ENCODE assay signal across 20 mouse cellular contexts in genomic region chr8:86323823-86324222, GRCm38 (mm10).
DNase-seq lines count a peak whose midpoint lies in the region; ATAC-seq and TF ChIP-seq lines count a peak whose summit lies in the region.
"Had no signal": no experiment of that assay in that cellular context is flagged by ENCODE, and none has a peak within 500 bp of the region (broad histone marks: within the 10 kb centered on the region; RNA-seq: fewer than 3 reads in every experiment).

No protein-coding gene starts in this region.

- H3K27ac ChIP-seq in hindbrain, embryonic 15.5 days (replicated peaks) = peak overlapping the region; percentile 39; the same call in 1 of the 2 replicates
- H3K27ac ChIP-seq in hindbrain, embryonic 16.5 days (ENCODE audit: low read depth, low read length) = no peak overlapping the region
- H3K27ac ChIP-seq in intestine, embryonic 15.5 days = no peak overlapping the region; the same call in 1 of the 2 replicates
- no peak overlapping the region for H3K27ac ChIP-seq in intestine, embryonic 16.5 days (ENCODE audit: low read length)
- H3K27ac ChIP-seq in small intestine, adult 2 months (ENCODE audit: insufficient read depth, low read depth, low read length) = peak overlapping the region; percentile 26; the same call in 1 of the 2 replicates
- H3K27ac ChIP-seq: embryonic facial prominence, embryonic 12.5 days; embryonic facial prominence, embryonic 15.5 days; gastrocnemius, adult 2 months had no signal

- no peak for ATAC-seq in hindbrain, embryonic 15.5 days (ENCODE audit: low FRiP score, low read depth)
- no peak for ATAC-seq in hindbrain, embryonic 16.5 days
- ATAC-seq in intestine, embryonic 15.5 days = peak; percentile 70
- peak; percentile 81 for ATAC-seq in intestine, embryonic 16.5 days
- ATAC-seq: forebrain, embryonic 14.5 days; Patski had no signal

- no peak for TF ChIP-seq CTCF in small intestine, adult 2 months (IDR thresholded peaks at IDR 0.05; ENCODE audit: extremely low read depth, insufficient read length, insufficient replicate concordance, low read depth, low read length)

- H3K9me3 ChIP-seq in hindbrain, embryonic 15.5 days = no peaks in the 10 kb centered on the region
- H3K9me3 ChIP-seq in hindbrain, embryonic 16.5 days (ENCODE audit: control insufficient read depth, low read length) = no peaks in the 10 kb centered on the region
- no peaks in the 10 kb centered on the region for H3K9me3 ChIP-seq in intestine, embryonic 15.5 days
- no peaks in the 10 kb centered on the region for H3K9me3 ChIP-seq in intestine, embryonic 16.5 days (ENCODE audit: control insufficient read depth, low read length)
- H3K9me3 ChIP-seq: embryonic facial prominence, embryonic 12.5 days; embryonic facial prominence, embryonic 15.5 days had no signal

- WGBS in hindbrain, embryonic 15.5 days = 69% methylated on average over 2 of the region's 2 CpGs
- 63% methylated on average over 2 of the region's 2 CpGs for WGBS in hindbrain, embryonic 16.5 days
- 49% methylated on average over 2 of the region's 2 CpGs for WGBS in intestine, embryonic 15.5 days
- 43% methylated on average over 2 of the region's 2 CpGs for WGBS in intestine, embryonic 16.5 days
- 17% methylated on average over 2 of the region's 2 CpGs for WGBS in small intestine, adult 2 months

- DNase-seq in lung, postnatal 10 days = no peak
- DNase-seq: adrenal gland, postnatal 10 days; cerebellum, adult 11 months; cerebellum, adult 2 months; cerebellum, adult 9-11 months; cerebellum, postnatal 25 days; forebrain, postnatal 0 days; gastrocnemius, adult 2 months; gastrocnemius, postnatal 14 days; heart, adult 11 months had no signal

- no peak overlapping the region for H3K4me2 ChIP-seq in hindbrain, embryonic 15.5 days
- no peak overlapping the region for H3K4me2 ChIP-seq in hindbrain, embryonic 16.5 days (ENCODE audit: low read length)
- no peak overlapping the region for H3K4me2 ChIP-seq in intestine, embryonic 15.5 days (replicated peaks)
- H3K4me2 ChIP-seq in intestine, embryonic 16.5 days (ENCODE audit: low read depth, low read length) = no peak overlapping the region
- H3K4me2 ChIP-seq: embryonic facial prominence, embryonic 12.5 days; embryonic facial prominence, embryonic 15.5 days; heart, embryonic 11.5 days had no signal

- no peak overlapping the region for H3K4me3 ChIP-seq in hindbrain, embryonic 15.5 days
- H3K4me3 ChIP-seq in hindbrain, embryonic 16.5 days (ENCODE audit: low read length) = no peak overlapping the region
- no peak overlapping the region for H3K4me3 ChIP-seq in intestine, embryonic 15.5 days (replicated peaks)
- H3K4me3 ChIP-seq in intestine, embryonic 16.5 days (ENCODE audit: low read length) = no peak overlapping the region
- no peak overlapping the region for H3K4me3 ChIP-seq in small intestine, adult 2 months (ENCODE audit: low read depth, low read length)
- H3K4me3 ChIP-seq: embryonic facial prominence, embryonic 12.5 days; embryonic facial prominence, embryonic 15.5 days; gastrocnemius, adult 2 months had no signal

- H3K36me3 ChIP-seq in hindbrain, embryonic 15.5 days = no peaks in the 10 kb centered on the region
- no peaks in the 10 kb centered on the region for H3K36me3 ChIP-seq in hindbrain, embryonic 16.5 days (ENCODE audit: control insufficient read depth, insufficient read depth, low read length)
- no peaks in the 10 kb centered on the region for H3K36me3 ChIP-seq in intestine, embryonic 15.5 days
- no peaks in the 10 kb centered on the region for H3K36me3 ChIP-seq in intestine, embryonic 16.5 days (ENCODE audit: control insufficient read depth, insufficient read depth, low read length)
- no peaks in the 10 kb centered on the region for H3K36me3 ChIP-seq in small intestine, adult 2 months (ENCODE audit: control insufficient read depth, insufficient read depth, low read length)
- H3K36me3 ChIP-seq: embryonic facial prominence, embryonic 12.5 days; embryonic facial prominence, embryonic 15.5 days had no signal

- H3K9ac ChIP-seq in hindbrain, embryonic 15.5 days = no peak overlapping the region
- no peak overlapping the region for H3K9ac ChIP-seq in hindbrain, embryonic 16.5 days (ENCODE audit: low read depth, low read length)
- H3K9ac ChIP-seq in intestine, embryonic 15.5 days = no peak overlapping the region
- no peak overlapping the region for H3K9ac ChIP-seq in intestine, embryonic 16.5 days (ENCODE audit: low read depth, low read length)
- H3K9ac ChIP-seq: embryonic facial prominence, embryonic 12.5 days; embryonic facial prominence, embryonic 15.5 days had no signal

- peaks cover 39% of the 10 kb centered on the region for H3K4me1 ChIP-seq in hindbrain, embryonic 15.5 days (replicated peaks)
- peaks cover 14% of the 10 kb centered on the region for H3K4me1 ChIP-seq in hindbrain, embryonic 16.5 days (ENCODE audit: control insufficient read depth, insufficient read depth, low read depth, low read length)
- H3K4me1 ChIP-seq in intestine, embryonic 15.5 days (replicated peaks) = no peaks in the 10 kb centered on the region
- H3K4me1 ChIP-seq in intestine, embryonic 16.5 days (ENCODE audit: control insufficient read depth, insufficient read depth, low read length) = peaks cover 6% of the 10 kb centered on the region; the same call in 1 of the 2 replicates
- peaks cover 9% of the 10 kb centered on the region; the same call in 1 of the 2 replicates for H3K4me1 ChIP-seq in small intestine, adult 2 months (ENCODE audit: control insufficient read depth, insufficient read depth, insufficient read length, low read length)
- H3K4me1 ChIP-seq: embryonic facial prominence, embryonic 12.5 days; embryonic facial prominence, embryonic 15.5 days had no signal

- no peaks in the 10 kb centered on the region for H3K27me3 ChIP-seq in hindbrain, embryonic 15.5 days
- no peaks in the 10 kb centered on the region for H3K27me3 ChIP-seq in hindbrain, embryonic 16.5 days (replicated peaks; ENCODE audit: control insufficient read depth, insufficient read depth, low read length)
- no peaks in the 10 kb centered on the region for H3K27me3 ChIP-seq in intestine, embryonic 15.5 days (replicated peaks)
- no peaks in the 10 kb centered on the region for H3K27me3 ChIP-seq in intestine, embryonic 16.5 days (replicated peaks; ENCODE audit: control insufficient read depth, insufficient read depth, low read length)
- H3K27me3 ChIP-seq in small intestine, adult 2 months (ENCODE audit: control insufficient read depth, insufficient read depth, low read length) = no peaks in the 10 kb centered on the region
- H3K27me3 ChIP-seq: embryonic facial prominence, embryonic 12.5 days; embryonic facial prominence, embryonic 15.5 days; Patski had no signal

- TF ChIP-seq POLR2A in small intestine, adult 2 months (IDR thresholded peaks at IDR 0.05; ENCODE audit: low read depth, low read length) = no peak

Comparison
In these comparisons a context has a peak if more than half of its experiments do, and no peak if none do; other contexts are left out.
1. H3K27ac ChIP-seq: peak in hindbrain, embryonic 15.5 days (single experiment) and small intestine, adult 2 months (single experiment); none in hindbrain, embryonic 16.5 days (single experiment), intestine, embryonic 15.5 days (single experiment) and intestine, embryonic 16.5 days (single experiment).
2. ATAC-seq: peak in intestine, embryonic 15.5 days (single experiment) and intestine, embryonic 16.5 days (single experiment); none in hindbrain, embryonic 15.5 days (single experiment) and hindbrain, embryonic 16.5 days (single experiment).